Mouse (Mus musculus) forebrain, embryonic 15.5 days (tissue): ENCODE measurements around the gene Ccdc106. TPM values are rescaled to one million over a fixed set of nuclear protein-coding genes. Genes with fewer than 3 reads are reported as not detected.

Experiments used
- ATAC-seq: fragments of 200-750 bp; cut with Nextera tagmentation; replicated peaks from 2 replicates; pipeline ENCODE4 v1.8.0; 2017; ENCODE audit warnings: mild to moderate bottlenecking, moderate TSS enrichment, moderate library complexity
- H3K27ac ChIP-seq: fragments of 300-500 bp; sonication (generic); replicated peaks from 2 replicates; pipeline ENCODE4 v1.5.1; 2015; ENCODE audit warnings: mild to moderate bottlenecking, inconsistent platforms
- H3K27me3 ChIP-seq: fragments of 300-500 bp; sonication (generic); 2 replicates; pipeline ENCODE4 v1.6.1; 2015; ENCODE audit warnings: inconsistent platforms
- H3K36me3 ChIP-seq: fragments of 300-500 bp; sonication (generic); 2 replicates; pipeline ENCODE4 v1.6.1; 2015; ENCODE audit warnings: mild to moderate bottlenecking, inconsistent platforms
- H3K4me1 ChIP-seq: fragments of 300-500 bp; sonication (generic); 2 replicates; pipeline ENCODE4 v1.6.1; 2015; ENCODE audit warnings: inconsistent platforms
- H3K4me2 ChIP-seq: fragments of 300-500 bp; sonication (generic); replicated peaks from 2 replicates; pipeline ENCODE4 v1.6.1; 2015; ENCODE audit warnings: mild to moderate bottlenecking, inconsistent platforms
- H3K4me3 ChIP-seq: fragments of 300-500 bp; sonication (generic); 2 replicates; pipeline ENCODE4 v1.5.1; 2015; ENCODE audit warnings: mild to moderate bottlenecking, inconsistent platforms
- H3K9ac ChIP-seq: fragments of 300-500 bp; sonication (generic); replicated peaks from 2 replicates; pipeline ENCODE4 v1.6.1; 2015; ENCODE audit warnings: mild to moderate bottlenecking, inconsistent platforms
- H3K9me3 ChIP-seq: fragments of 300-500 bp; sonication (generic); 2 replicates; pipeline ENCODE4 v1.6.1; 2016; ENCODE audit warnings: inconsistent platforms
- WGBS: fragments of 180-500 bp; shearing (Covaris S2); methylation state at CpG from one replicate; pipeline ENCODE4 v1.1.7; 2015; ENCODE audit warnings: mixed read lengths; 5-methylcytosine and 5-hydroxymethylcytosine counted together
- polyA plus RNA-seq: library from polyadenylated mRNA; unstranded; fragments of >200 nt; fragmentation: Nextera tagmentation; extraction: Ambion mirVana; gene quantifications from 2 replicates; pipeline ENCODE4 v1.2.1, GENCODE M21; 2015

Gene Ccdc106
- polyA plus RNA-seq, 1 experiment from 2014 or later: 45.8 TPM

DNA sequence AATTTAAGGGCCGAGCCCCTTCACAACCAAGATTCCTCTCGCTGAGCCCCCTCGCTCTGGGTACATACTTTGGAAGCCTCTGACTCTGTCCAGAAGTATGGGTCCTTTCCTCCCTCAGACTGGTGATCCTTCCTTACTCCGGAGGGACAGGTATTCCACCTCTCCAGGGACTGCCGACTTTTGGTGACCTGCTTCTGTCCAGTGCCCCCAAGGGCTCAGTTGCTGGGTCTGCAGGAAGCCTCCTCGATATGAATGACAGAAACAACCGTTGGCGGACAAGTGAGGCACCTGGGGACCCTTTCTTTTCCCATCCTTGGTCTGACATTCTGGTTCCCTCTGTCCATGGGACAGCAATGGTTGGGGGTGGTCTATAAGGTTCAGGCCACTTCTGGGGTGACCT lies 37.0 kb downstream of the Ccdc106 start:
- H3K9ac ChIP-seq: peak overlapping the region; percentile 78
- peak overlapping the region; percentile 67 for H3K4me2 ChIP-seq
- peaks cover 46% of the 10 kb centered on the region for H3K27me3 ChIP-seq
- H3K4me1 ChIP-seq: peaks cover 62% of the 10 kb centered on the region
- 34% methylated on average over 8 of the region's 8 CpGs for WGBS
- peak overlapping the region; percentile 62; the same call in 1 of the 2 replicates for H3K27ac ChIP-seq
- H3K36me3 ChIP-seq: no peaks in the 10 kb centered on the region
- no peaks in the 10 kb centered on the region for H3K9me3 ChIP-seq
- ATAC-seq: no peak
- H3K4me3 ChIP-seq: peak overlapping the region; percentile 63

DNA sequence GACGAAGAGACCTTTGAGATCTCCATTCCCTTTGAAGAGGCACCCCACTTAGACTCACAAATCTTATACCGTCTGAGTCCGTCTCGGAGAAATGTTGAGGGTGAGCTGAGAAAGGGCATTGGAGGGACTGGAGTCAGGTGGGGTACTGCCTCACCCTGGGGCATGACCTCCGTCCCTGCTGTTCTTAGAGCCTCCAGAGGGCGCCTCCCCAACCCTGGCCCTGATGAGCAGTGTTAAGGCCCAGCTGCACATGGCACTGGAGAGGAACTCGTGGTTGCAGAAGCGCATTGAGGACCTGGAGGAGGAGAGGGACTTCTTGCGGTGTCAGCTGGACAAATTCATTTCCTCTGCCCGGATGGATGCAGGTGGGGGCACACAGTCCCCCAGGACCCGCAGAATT lies 37.5 kb downstream of the Ccdc106 start:
- Histone ChIP-seq H3K4me2 (peak overlapping the region; percentile 67), H3K27ac (no peak overlapping the region), H3K9me3 (no peaks in the 10 kb centered on the region), H3K27me3 (peaks cover 44% of the 10 kb centered on the region), H3K4me3 (peak overlapping the region; percentile 63), H3K4me1 (peaks cover 57% of the 10 kb centered on the region), H3K36me3 (no peaks in the 10 kb centered on the region), H3K9ac (0 out of 2 replicates have a peak overlapping the region, but pooled peaks have one; percentile 78)
- ATAC-seq: no peak
- 31% methylated on average over 11 of the region's 11 CpGs for WGBS

DNA sequence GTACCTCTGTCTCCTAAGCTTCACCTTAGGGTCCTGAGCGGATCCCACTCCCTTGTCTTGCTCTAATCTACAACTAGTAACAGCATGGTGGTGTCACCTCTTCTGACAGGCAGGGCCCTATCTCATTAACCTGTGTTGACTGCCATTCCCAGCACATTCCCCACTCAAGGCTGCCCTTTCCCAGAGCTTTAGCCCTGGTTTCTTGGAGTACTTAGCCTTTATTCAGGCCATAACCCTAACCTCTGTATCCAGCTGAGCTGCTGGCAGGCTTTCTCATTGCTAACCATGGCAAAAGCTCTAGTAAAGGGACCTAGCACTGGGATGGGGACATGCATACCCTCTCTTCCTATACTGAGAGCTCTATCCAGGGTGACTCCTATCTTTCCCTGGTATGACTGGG lies 38.3 kb downstream of the Ccdc106 start:
- no peak overlapping the region for H3K9ac ChIP-seq
- H3K4me2 ChIP-seq: no peak overlapping the region
- H3K9me3 ChIP-seq: no peaks in the 10 kb centered on the region
- no peaks in the 10 kb centered on the region for H3K36me3 ChIP-seq
- no peak overlapping the region for H3K27ac ChIP-seq
- 81% methylated on average over 1 of the region's 1 CpGs for WGBS
- peaks cover 36% of the 10 kb centered on the region for H3K27me3 ChIP-seq
- H3K4me3 ChIP-seq: 0 out of 2 replicates have a peak overlapping the region, but pooled peaks have one; percentile 1
- no peak for ATAC-seq
- peaks cover 56% of the 10 kb centered on the region for H3K4me1 ChIP-seq

DNA sequence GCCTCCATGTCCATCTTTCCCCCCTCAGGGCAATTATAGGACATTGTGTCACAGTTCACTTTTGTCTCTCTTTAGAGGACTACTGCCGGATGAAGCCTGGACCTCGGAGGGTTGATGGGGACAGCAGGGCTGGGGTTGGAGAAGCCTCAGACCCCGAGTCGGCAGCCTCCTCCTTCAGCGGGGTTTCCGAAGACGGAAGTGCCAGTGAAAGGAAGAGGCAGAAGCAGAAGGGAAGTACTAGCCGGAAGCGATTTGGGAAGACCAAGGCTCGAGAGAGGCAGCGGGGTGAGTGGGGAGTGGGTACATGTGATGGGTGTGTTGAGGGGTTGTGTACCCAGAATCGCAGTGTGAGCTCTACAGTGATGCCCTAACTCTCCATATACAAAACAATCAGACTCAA lies 39.1 kb downstream of the Ccdc106 start:
- no peak for ATAC-seq
- Histone ChIP-seq H3K9ac (0 out of 2 replicates have a peak overlapping the region, but pooled peaks have one; percentile 17), H3K27ac (peak overlapping the region; percentile 99; the same call in 1 of the 2 replicates), H3K36me3 (no peaks in the 10 kb centered on the region), H3K4me1 (peaks cover 56% of the 10 kb centered on the region), H3K9me3 (no peaks in the 10 kb centered on the region), H3K4me2 (peak overlapping the region; percentile 85; the same call in 1 of the 2 replicates), H3K27me3 (peaks cover 28% of the 10 kb centered on the region), H3K4me3 (no peak overlapping the region)
- 92% methylated on average over 12 of the region's 12 CpGs for WGBS

DNA sequence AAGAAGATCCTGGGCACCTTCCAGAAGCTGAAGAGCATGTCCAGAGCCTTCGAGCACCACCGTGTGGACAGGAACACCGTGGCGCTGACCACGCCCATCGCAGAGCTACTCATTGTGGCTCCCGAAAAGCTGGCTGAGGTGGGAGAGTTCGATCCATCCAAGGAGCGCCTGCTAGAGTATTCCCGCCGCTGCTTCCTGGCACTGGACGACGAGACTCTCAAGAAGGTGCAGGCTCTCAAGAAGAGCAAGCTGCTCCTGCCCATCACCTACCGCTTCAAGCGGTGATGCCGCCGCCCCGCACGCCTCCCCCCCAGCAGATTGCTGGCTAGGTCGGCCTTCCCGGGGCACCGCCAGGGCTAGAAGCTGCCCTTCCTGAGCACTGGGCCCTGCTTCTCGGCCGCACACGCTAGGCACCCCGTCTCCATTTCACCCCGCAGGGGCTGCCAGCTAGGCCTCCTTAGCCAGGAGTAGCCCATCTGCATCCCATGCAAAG lies 39.9 kb downstream of the Ccdc106 start:
- Histone ChIP-seq H3K4me2 (peak overlapping the region; percentile 85), H3K27me3 (peaks cover 19% of the 10 kb centered on the region), H3K9ac (peak overlapping the region; percentile 87), H3K36me3 (no peaks in the 10 kb centered on the region), H3K9me3 (no peaks in the 10 kb centered on the region), H3K4me1 (peaks cover 59% of the 10 kb centered on the region), H3K4me3 (peak overlapping the region; percentile 78), H3K27ac (peak overlapping the region; percentile 99)
- ATAC-seq: no peak
- 1% methylated on average over 27 of the region's 27 CpGs for WGBS

DNA sequence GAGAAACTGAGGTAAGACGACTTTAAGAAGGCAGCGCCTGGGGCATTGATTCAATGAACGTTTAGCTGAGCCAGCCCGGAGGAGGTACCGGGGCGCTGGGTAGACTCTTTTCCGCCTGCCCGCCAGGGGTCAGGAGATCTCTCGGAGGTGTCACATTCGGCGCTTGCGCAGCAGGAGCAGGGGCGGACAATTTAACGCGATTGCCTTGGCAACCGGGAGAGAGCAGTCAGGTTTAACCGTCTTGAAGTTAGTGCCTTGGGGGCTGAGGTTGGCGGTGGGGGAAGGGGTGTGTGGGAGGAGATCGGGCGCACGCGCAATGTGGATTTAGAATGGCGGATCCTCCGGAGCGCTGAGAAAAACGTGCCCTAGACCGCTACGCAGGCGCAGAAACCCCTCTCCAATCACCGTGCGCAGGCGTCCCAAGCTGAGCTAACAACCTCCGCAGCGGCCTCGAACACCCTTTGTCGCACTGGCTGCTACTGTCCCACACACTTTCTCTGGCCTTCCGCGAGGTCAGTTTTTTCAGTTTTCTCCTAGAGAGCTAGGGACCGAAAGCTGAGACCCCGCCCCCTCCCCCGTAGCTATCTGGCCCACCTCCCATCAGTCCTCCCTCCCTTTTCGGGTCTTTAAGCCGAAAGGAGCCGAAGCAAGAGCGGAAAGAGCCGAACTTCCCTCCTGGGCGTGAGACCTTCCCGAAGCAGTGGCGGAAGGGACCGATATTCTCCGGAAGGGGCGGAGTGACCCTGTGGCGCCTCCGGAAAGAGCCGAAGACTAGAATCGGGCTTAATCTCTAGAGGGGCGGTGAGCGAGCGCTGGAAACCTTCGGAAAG lies 40.8 kb downstream of the Ccdc106 start:
- H3K4me2 ChIP-seq: peak overlapping the region; percentile 85
- peak; percentile 92 for ATAC-seq
- 0 out of 2 replicates have a peak, but pooled peaks cover 1% of the 10 kb centered on the region for H3K36me3 ChIP-seq
- under 1% methylated on average over 60 of the region's 60 CpGs for WGBS
- peak overlapping the region; percentile 99 for H3K27ac ChIP-seq
- peaks cover 61% of the 10 kb centered on the region for H3K4me1 ChIP-seq
- peak overlapping the region; percentile 87 for H3K9ac ChIP-seq
- H3K9me3 ChIP-seq: no peaks in the 10 kb centered on the region
- H3K4me3 ChIP-seq: peak overlapping the region; percentile 78
- H3K27me3 ChIP-seq: peaks cover 10% of the 10 kb centered on the region

DNA sequence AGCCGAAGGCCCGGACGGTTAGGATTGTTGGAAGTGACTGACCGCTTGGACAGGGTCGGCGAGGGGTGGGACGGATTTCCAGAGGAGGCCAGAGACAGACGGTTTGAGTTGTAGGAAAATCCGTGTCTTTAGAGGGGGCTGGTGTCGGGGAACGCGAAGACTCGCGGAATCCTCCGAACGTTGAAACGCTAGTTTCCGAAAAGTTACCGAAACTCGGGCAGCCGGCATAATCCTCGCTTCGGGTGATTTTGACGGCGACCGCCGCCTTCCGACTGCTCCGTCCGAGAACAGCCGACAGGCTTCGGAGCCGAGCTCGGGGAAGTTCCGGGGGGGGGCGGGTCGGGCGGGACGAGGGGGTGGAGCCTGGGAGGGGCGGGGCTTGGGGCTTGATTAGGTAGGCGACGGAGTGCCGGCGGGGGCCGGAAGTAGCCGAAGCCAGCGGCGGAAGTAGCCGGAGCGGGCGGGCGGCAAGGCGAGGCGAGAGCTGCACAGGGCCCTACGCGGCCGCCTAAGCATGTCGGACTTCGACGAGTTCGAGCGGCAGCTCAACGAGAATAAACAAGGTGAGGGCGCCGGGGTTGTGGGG lies 41.5 kb downstream of the Ccdc106 start, which contains the start of gene U2af2:
TSS of gene U2af2 (plus strand) at position 370 of the 586 bp plus-strand sequence.
- peak within 1 kb of the TSS; percentile 78 for H3K4me3 ChIP-seq
- H3K4me1 ChIP-seq: peaks cover 57% of the 10 kb centered on the region
- peaks cover 10% of the 10 kb centered on the region; the same call in 1 of the 2 replicates for H3K27me3 ChIP-seq
- H3K9me3 ChIP-seq: no peaks in the 10 kb centered on the region
- H3K4me2 ChIP-seq: peak within 1 kb of the TSS; percentile 85
- H3K27ac ChIP-seq: peak within 1 kb of the TSS; percentile 99
- WGBS: under 1% methylated on average over 63 of the region's 65 CpGs
- peak; percentile 81 for ATAC-seq
- peak within 1 kb of the TSS; percentile 87 for H3K9ac ChIP-seq
- H3K36me3 ChIP-seq: peaks cover 8% of the 10 kb centered on the region

DNA sequence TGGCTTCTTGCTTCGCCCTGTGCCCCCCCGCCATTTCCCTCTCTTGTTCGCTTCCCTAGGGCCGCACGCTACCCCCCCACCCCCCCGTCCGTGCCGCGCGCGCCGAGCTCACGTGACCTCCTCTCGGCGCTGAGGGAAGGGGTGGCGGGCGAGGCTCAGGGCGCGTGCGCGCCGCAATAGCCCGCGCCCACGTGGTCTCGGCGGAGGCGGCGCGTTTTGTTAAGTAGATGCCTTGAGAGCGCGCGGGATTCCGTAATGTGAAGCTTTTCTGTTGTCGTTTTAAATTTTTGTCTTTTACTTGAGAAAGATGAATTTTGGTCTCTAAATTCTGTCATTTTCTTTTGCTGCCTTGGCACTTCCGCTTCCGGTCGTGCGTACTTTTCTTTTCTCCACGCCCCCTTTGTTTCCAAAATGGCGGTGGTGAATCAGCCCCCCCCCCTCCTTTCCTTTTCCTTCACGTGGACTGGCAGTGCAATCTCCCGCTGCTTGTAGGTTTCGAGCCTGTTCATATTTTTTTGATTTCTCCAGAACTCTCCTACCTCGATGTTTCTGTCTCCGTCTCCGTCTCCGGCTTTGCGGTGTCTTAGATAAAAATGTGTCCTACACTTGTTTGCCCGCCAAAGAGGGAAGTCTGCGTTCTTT lies 42.1 kb downstream of the Ccdc106 start:
- peaks cover 50% of the 10 kb centered on the region for H3K4me1 ChIP-seq
- H3K27me3 ChIP-seq: peaks cover 6% of the 10 kb centered on the region; the same call in 1 of the 2 replicates
- H3K36me3 ChIP-seq: peaks cover 14% of the 10 kb centered on the region
- peak overlapping the region; percentile 99 for H3K27ac ChIP-seq
- H3K9ac ChIP-seq: peak overlapping the region; percentile 87
- H3K4me3 ChIP-seq: peak overlapping the region; percentile 78
- peak; percentile 41 for ATAC-seq
- H3K4me2 ChIP-seq: peak overlapping the region; percentile 85
- no peaks in the 10 kb centered on the region for H3K9me3 ChIP-seq
- WGBS: under 1% methylated on average over 51 of the region's 51 CpGs

DNA sequence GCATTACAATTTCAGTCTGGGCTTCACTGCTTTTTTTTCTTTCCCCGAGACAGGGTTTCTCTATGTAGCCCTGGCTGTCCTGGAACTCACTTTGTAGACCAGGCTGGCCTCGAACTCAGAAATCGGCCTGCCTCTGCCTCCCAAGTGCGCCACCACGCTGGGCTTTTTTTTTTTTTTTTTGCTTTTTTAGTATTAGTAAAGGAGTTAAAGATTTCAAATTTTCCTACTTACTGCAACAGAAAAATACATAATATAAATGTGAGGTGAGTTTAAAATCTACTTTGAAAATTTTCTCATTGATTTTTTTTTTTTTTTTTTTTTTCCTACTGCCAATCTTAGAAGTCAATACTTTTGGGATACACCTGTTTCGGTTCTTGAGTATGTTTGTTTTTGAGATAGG lies 44.5 kb downstream of the Ccdc106 start:
- Histone ChIP-seq H3K4me2 (no peak overlapping the region), H3K9ac (no peak overlapping the region), H3K27me3 (no peaks in the 10 kb centered on the region), H3K27ac (no peak overlapping the region), H3K4me3 (no peak overlapping the region), H3K4me1 (peaks cover 38% of the 10 kb centered on the region), H3K9me3 (no peaks in the 10 kb centered on the region), H3K36me3 (peaks cover 38% of the 10 kb centered on the region)
- 96% methylated on average over 6 of the region's 6 CpGs for WGBS
- no peak for ATAC-seq

DNA sequence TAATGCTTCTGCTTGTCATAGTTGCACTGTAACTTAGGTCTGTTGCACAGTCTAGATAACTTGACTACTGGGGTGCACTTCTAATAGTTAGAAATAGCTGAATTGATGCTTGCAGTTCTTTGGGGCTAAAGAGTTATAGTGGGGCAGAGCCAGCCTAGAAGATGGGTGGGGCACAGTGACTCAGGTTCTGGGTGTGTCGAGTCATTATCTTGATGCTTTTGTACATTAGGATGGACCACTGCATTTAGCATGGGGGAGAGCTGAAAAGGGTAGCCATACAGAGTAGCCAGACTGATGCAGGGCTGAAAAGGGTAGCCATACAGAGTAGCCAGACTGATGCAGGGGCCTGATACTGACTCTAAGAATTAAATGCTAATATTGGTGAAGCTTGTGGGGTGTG lies 53.2 kb downstream of the Ccdc106 start:
- Histone ChIP-seq H3K27me3 (no peaks in the 10 kb centered on the region), H3K9me3 (no peaks in the 10 kb centered on the region), H3K4me2 (no peak overlapping the region), H3K36me3 (peaks cover 95% of the 10 kb centered on the region), H3K4me1 (no peaks in the 10 kb centered on the region), H3K9ac (no peak overlapping the region), H3K27ac (no peak overlapping the region), H3K4me3 (no peak overlapping the region)
- 89% methylated on average over 1 of the region's 1 CpGs for WGBS
- ATAC-seq: no peak

DNA sequence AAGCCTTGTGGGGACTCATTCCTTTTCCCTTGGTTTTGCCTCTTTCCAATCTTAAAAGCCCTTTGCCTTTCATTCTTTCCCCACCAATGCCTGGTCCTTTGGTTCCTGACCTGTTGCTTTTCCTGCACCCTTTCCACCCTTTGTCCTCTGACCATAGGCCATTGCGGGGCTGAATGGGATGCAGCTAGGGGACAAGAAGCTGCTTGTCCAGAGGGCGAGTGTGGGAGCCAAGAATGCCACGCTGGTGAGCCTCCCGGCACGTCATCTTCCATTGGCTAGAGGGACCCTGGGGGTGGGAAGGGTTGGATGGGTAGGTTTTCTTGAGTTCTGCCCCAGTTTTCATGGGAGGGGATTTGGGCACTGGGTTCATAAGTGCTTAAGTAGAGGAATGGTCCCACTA lies 54.6 kb downstream of the Ccdc106 start:
- Histone ChIP-seq H3K4me1 (peaks cover 3% of the 10 kb centered on the region; the same call in 1 of the 2 replicates), H3K4me3 (no peak overlapping the region), H3K4me2 (no peak overlapping the region), H3K27me3 (no peaks in the 10 kb centered on the region), H3K27ac (no peak overlapping the region), H3K9ac (no peak overlapping the region), H3K9me3 (no peaks in the 10 kb centered on the region), H3K36me3 (peaks cover 86% of the 10 kb centered on the region)
- ATAC-seq: no peak
- 94% methylated on average over 5 of the region's 5 CpGs for WGBS
